Mouse (Mus musculus) midbrain, embryonic 11.5 days (tissue): ENCODE results near the gene Olfr482. TPM values are rescaled to one million over a fixed set of nuclear protein-coding genes. Genes with fewer than 3 reads are reported as not detected.

ENCODE experiments used
- ATAC-seq: fragments of 200-750 bp; cut with Nextera tagmentation; 2 replicates; pipeline ENCODE4 v1.8.0; 2017; ENCODE audit warnings: moderate TSS enrichment, moderate library complexity; ENCODE audit not compliant: low FRiP score
- DNase-seq: peaks from one replicate; pipeline ENCODE4 v3.0.0; 2015; ENCODE audit warnings: low spot score; ENCODE audit errors: missing footprints
- H3K27ac ChIP-seq: fragments of 300-500 bp; sonication (generic); 2 replicates; pipeline ENCODE4 v1.5.1; 2014; ENCODE audit warnings: low read depth, low read length
- H3K27me3 ChIP-seq: fragments of 300-500 bp; sonication (generic); 2 replicates; pipeline ENCODE4 v1.6.1; 2014; ENCODE audit warnings: mild to moderate bottlenecking, low read length, moderate library complexity, mixed read lengths; ENCODE audit not compliant: control insufficient read depth, insufficient read depth
- H3K36me3 ChIP-seq: fragments of 300-500 bp; sonication (generic); 2 replicates; pipeline ENCODE4 v1.6.1; 2014; ENCODE audit warnings: mild to moderate bottlenecking, low read length, moderate library complexity, mixed read lengths; ENCODE audit not compliant: control insufficient read depth, insufficient read depth
- H3K4me1 ChIP-seq: fragments of 300-500 bp; sonication (generic); 2 replicates; pipeline ENCODE4 v1.6.1; 2014; ENCODE audit warnings: low read length; ENCODE audit not compliant: control insufficient read depth, insufficient read depth
- H3K4me2 ChIP-seq: fragments of 300-500 bp; sonication (generic); 2 replicates; pipeline ENCODE4 v1.6.1; 2014; ENCODE audit warnings: mild to moderate bottlenecking, moderate library complexity
- H3K4me3 ChIP-seq: fragments of 300-500 bp; sonication (generic); 2 replicates; pipeline ENCODE4 v1.5.1; 2014; ENCODE audit warnings: low read depth, low read length
- H3K9ac ChIP-seq: fragments of 300-500 bp; sonication (generic); 2 replicates; pipeline ENCODE4 v1.6.1; 2014; ENCODE audit warnings: low read length
- H3K9me3 ChIP-seq: fragments of 300-500 bp; sonication (generic); 2 replicates; pipeline ENCODE4 v1.6.1; 2016; ENCODE audit warnings: low read length; ENCODE audit not compliant: control insufficient read depth
- WGBS: fragments of 180-500 bp; shearing (Covaris S2); extraction: QIAGEN DNeasy Blood & Tissue Kit; methylation state at CpG from one replicate; pipeline ENCODE4 v1.1.7; 2014; 5-methylcytosine and 5-hydroxymethylcytosine counted together
- polyA plus RNA-seq: library from polyadenylated mRNA; unstranded; fragments of >200 nt; fragmentation: Nextera tagmentation; extraction: Ambion mirVana; gene quantifications from 2 replicates; pipeline ENCODE4 v1.2.1, GENCODE M21; 2014

Gene Olfr482
- polyA plus RNA-seq: not detected in 2 replicates

DNA sequence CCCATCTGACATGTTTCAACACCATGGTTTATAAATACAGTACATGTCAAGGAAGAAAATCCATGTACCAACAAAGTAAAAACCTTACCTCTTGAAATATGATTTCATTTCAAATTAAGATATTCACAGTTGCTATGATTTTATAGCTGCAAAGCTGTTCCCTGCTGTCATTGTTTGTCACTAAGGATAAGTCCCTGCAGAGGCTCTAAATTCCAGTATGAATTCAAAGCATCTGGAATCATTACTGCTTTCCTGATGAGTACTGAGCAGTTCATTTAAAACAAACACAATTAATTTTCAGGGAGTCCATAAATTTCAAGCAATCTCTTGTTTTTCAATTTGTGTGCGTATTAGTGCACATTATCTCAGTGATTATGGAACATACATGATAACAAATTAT lies at the start of gene Olfr482:
Gene Olfr482 (minus strand): TSS at position 101 of the 400 bp plus-strand sequence.
- Histone ChIP-seq H3K9me3 (no peaks in the 10 kb centered on the region), H3K4me2 (no peak within 1 kb of the TSS)

DNA sequence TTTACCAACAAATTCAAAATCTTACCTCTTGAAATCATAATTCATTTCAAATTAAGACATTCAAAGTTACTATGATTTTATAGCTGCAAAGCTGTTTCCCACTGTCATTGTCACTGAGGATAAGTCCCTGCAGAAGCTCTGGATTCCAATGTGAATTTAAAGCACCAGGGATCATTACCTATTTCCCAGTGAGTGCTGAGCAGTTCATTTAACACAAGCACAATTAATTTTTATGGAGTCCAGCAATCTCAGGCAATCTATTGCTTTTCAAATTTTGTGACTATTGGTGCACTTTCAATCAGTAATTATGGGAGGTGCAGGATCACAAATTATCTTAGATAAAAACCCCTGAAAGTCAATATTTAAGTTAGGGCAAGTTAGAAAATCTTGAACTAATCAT lies 30.0 kb upstream of the Olfr482 start, which contains the start of gene Olfr484:
Gene Olfr484 (minus strand): TSS at position 101 of the 400 bp plus-strand sequence.
- ATAC-seq: no peak

More for the DNA sequence above, at the start of gene Olfr482:
- no peaks in the 10 kb centered on the region for H3K36me3 ChIP-seq
- H3K4me1 ChIP-seq: no peaks in the 10 kb centered on the region
- ATAC-seq (no peak), DNase-seq (no peak)
- 87% methylated on average over 1 of the region's 1 CpGs for WGBS
- H3K27me3 ChIP-seq: no peaks in the 10 kb centered on the region
- no peak within 1 kb of the TSS for H3K27ac ChIP-seq
- H3K4me3 ChIP-seq: no peak within 1 kb of the TSS
- H3K9ac ChIP-seq: no peak within 1 kb of the TSS

DNA sequence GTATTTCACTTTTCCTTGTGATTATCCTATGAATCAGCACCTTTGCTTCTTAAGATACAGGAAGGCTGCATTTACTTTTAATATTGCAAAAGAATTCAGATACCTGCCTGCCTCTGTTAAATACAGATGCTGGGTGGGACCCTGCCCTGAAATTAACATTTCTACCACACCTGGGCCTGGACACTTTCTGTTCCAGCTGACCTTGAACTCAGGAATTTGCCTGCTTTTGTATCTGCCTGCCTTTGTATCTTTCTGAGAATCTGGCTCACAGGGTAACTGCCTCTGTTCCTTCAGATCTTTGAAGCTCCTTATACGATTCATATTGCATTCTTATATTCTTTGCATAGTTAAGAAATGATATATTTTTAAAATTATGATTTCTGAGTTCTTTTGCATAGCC lies 24.0 kb upstream of the Olfr482 start:
- Histone ChIP-seq H3K4me2 (no peak overlapping the region), H3K9ac (no peak overlapping the region), H3K27me3 (no peaks in the 10 kb centered on the region), H3K4me1 (no peaks in the 10 kb centered on the region), H3K36me3 (no peaks in the 10 kb centered on the region), H3K27ac (no peak overlapping the region), H3K9me3 (no peaks in the 10 kb centered on the region), H3K4me3 (no peak overlapping the region)
- DNase-seq (no peak), ATAC-seq (no peak)
- 80% methylated on average over 1 of the region's 1 CpGs for WGBS

More for the DNA sequence above, 30.0 kb upstream of the Olfr482 start, which contains the start of gene Olfr484:
- no peak for DNase-seq
- Histone ChIP-seq H3K4me3 (no peak within 1 kb of the TSS), H3K9me3 (no peaks in the 10 kb centered on the region), H3K9ac (no peak within 1 kb of the TSS), H3K4me1 (no peaks in the 10 kb centered on the region), H3K36me3 (no peaks in the 10 kb centered on the region), H3K27ac (no peak within 1 kb of the TSS), H3K27me3 (no peaks in the 10 kb centered on the region), H3K4me2 (no peak within 1 kb of the TSS)

DNA sequence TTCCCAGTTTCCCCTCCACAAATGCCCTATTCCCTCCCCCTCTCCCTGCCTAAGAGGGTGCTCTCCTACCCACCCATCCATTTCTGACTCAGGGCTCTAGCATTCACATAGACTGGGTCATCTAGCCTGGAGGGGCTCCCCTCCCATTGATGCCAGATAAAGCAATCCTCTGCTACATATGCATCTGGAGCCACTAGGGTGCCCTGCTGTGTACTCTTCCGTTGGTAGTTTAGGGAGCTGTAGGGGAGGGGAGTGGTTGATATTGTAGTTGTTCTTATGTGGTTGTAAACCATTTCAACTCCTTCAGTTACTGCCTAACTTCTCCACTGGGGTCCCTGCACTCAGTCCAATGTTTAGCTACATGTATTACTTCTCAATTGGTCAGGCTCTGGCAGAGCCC lies 23.3 kb upstream of the Olfr482 start:
- no peaks in the 10 kb centered on the region for H3K4me1 ChIP-seq
- H3K27ac ChIP-seq: no peak overlapping the region
- no peaks in the 10 kb centered on the region for H3K36me3 ChIP-seq
- DNase-seq: no peak
- WGBS: 9% methylated on average over 1 of the region's 1 CpGs
- no peak overlapping the region for H3K4me2 ChIP-seq
- H3K27me3 ChIP-seq: no peaks in the 10 kb centered on the region
- no peaks in the 10 kb centered on the region for H3K9me3 ChIP-seq
- no peak for ATAC-seq
- no peak overlapping the region for H3K4me3 ChIP-seq
- no peak overlapping the region for H3K9ac ChIP-seq

DNA sequence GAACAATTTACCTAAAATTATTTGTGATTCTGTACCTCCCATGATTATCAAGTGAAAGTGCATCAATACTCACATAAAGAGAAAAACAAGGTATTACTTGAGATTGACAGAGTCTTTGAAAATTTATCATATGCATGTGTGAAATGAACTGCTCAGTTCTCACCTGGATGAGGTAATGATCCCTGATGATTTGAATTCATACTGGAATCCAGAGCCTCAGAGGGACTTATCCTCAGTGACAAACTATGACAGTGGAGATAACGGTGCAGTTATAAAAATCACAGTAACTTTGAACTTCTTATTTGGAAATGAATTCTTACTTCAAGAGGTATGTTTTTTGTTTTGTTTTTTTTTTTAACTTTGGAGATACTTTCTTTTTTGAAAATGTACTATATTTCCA lies 3.2 kb upstream of the Olfr482 start, which contains the start of gene Olfr483:
Gene Olfr483 (plus strand): TSS at position 301 of the 400 bp plus-strand sequence.
- DNase-seq: no peak
- Histone ChIP-seq H3K4me2 (no peak within 1 kb of the TSS), H3K36me3 (no peaks in the 10 kb centered on the region), H3K27ac (no peak within 1 kb of the TSS), H3K9ac (no peak within 1 kb of the TSS), H3K27me3 (no peaks in the 10 kb centered on the region), H3K9me3 (no peaks in the 10 kb centered on the region), H3K4me1 (no peaks in the 10 kb centered on the region), H3K4me3 (no peak within 1 kb of the TSS)
- 87% methylated on average over 1 of the region's 1 CpGs for WGBS
- no peak for ATAC-seq

DNA sequence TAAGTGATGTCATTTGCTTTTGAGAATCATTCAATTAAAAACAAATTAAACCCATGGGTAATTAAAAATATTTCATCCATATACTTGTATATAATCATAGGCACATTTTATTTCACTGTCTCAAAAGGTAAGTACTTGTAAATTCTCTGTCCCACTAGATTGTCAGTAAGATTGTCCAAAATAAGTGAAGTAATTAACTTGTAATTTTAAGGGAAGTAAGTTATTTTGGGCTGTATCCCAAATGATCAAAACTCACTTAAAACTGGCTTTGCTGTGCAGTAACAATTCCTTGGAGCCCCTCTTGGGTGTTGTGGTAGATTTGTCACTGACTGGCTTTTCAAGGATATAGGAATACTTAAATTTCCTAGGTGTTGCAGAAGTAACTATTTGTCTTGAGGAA lies 17.8 kb downstream of the Olfr482 start, which contains the start of gene Olfr481:
Gene Olfr481 (plus strand): TSS at position 301 of the 400 bp plus-strand sequence.
- H3K27ac ChIP-seq: no peak within 1 kb of the TSS
- ATAC-seq: no peak
- no peaks in the 10 kb centered on the region for H3K36me3 ChIP-seq

DNA sequence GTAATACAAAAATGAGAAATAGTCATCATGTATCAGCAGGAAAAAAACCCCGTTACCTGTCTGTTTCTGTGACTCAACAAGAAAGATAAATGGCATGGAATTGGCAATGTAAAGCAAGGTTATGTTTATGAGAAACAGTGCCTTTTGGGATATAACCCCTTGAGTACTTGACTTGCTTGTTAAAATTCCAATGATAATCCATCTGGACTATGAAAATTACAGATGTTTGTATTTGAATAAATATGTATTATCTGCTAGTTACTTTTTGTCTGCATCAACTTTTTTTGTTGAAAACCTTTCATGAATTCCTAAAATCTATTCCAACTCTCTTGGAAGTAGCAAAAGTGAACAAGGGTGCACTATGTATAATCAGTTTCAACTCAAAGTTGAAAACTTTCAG lies 30.1 kb downstream of the Olfr482 start, which contains the start of gene Olfr480:
Gene Olfr480 (minus strand): TSS at position 101 of the 400 bp plus-strand sequence.
- no peaks in the 10 kb centered on the region for H3K9me3 ChIP-seq
- WGBS: 88% methylated on average over 1 of the region's 1 CpGs
- no peak within 1 kb of the TSS for H3K4me2 ChIP-seq

More for the DNA sequence above, 17.8 kb downstream of the Olfr482 start, which contains the start of gene Olfr481:
- Histone ChIP-seq H3K9ac (no peak within 1 kb of the TSS), H3K4me2 (no peak within 1 kb of the TSS), H3K4me1 (no peaks in the 10 kb centered on the region), H3K9me3 (no peaks in the 10 kb centered on the region), H3K27me3 (no peaks in the 10 kb centered on the region), H3K4me3 (no peak within 1 kb of the TSS)
- DNase-seq: no peak

DNA sequence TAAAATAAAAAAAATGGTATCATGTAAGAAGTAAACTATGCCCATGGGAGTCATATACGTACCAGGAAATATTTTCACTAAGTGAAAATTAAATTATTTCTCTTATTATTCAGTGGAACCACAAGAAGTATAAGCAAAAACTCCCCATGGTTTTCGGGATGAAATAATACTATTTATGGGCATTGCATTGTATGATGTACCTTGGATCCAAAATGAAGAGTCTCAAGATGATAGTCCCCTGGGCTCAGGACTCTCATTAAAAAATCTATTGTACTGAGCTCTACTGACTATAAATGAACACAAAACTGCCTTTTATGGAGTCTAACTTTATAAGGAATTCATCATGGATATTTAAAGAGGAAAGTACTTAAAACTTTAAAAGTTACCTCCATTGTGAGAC lies 47.0 kb downstream of the Olfr482 start, which contains the start of gene Olfr479:
Gene Olfr479 (plus strand): TSS at position 301 of the 400 bp plus-strand sequence.
- no peak within 1 kb of the TSS for H3K27ac ChIP-seq
- no peaks in the 10 kb centered on the region for H3K36me3 ChIP-seq
- WGBS: 86% methylated on average over 2 of the region's 2 CpGs
- H3K9ac ChIP-seq: no peak within 1 kb of the TSS
- no peaks in the 10 kb centered on the region for H3K27me3 ChIP-seq
- H3K4me1 ChIP-seq: no peaks in the 10 kb centered on the region
- ATAC-seq (no peak), DNase-seq (no peak)
- no peak within 1 kb of the TSS for H3K4me2 ChIP-seq
- no peak within 1 kb of the TSS for H3K4me3 ChIP-seq
- H3K9me3 ChIP-seq: no peaks in the 10 kb centered on the region

More for the DNA sequence above, 30.1 kb downstream of the Olfr482 start, which contains the start of gene Olfr480:
- Histone ChIP-seq H3K36me3 (no peaks in the 10 kb centered on the region), H3K4me3 (no peak within 1 kb of the TSS), H3K27ac (no peak within 1 kb of the TSS), H3K9ac (no peak within 1 kb of the TSS), H3K27me3 (no peaks in the 10 kb centered on the region), H3K4me1 (no peaks in the 10 kb centered on the region)
- DNase-seq (no peak), ATAC-seq (no peak)
